Mouse (Mus musculus) lung, adult 10 weeks (tissue): ENCODE data around the gene Anks1b. TPM values are rescaled to one million over a fixed set of nuclear protein-coding genes. Genes with fewer than 3 reads are reported as not detected.

Source experiments
- polyA plus RNA-seq: library from polyadenylated mRNA; stranded (reverse); fragments of 350-450 nt; fragmentation: Illumina TruSeq; extraction: RNeasy Lipid Tissue Mini Kit (QIAGEN cat#74804); gene quantifications from one replicate; pipeline ENCODE4 v1.2.3, GENCODE M21; 2014; ENCODE audit warnings: low read depth, low replicate concordance; ENCODE audit not compliant: insufficient read depth

The Anks1b gene
- polyA plus RNA-seq, result 0.14 TPM

DNA sequence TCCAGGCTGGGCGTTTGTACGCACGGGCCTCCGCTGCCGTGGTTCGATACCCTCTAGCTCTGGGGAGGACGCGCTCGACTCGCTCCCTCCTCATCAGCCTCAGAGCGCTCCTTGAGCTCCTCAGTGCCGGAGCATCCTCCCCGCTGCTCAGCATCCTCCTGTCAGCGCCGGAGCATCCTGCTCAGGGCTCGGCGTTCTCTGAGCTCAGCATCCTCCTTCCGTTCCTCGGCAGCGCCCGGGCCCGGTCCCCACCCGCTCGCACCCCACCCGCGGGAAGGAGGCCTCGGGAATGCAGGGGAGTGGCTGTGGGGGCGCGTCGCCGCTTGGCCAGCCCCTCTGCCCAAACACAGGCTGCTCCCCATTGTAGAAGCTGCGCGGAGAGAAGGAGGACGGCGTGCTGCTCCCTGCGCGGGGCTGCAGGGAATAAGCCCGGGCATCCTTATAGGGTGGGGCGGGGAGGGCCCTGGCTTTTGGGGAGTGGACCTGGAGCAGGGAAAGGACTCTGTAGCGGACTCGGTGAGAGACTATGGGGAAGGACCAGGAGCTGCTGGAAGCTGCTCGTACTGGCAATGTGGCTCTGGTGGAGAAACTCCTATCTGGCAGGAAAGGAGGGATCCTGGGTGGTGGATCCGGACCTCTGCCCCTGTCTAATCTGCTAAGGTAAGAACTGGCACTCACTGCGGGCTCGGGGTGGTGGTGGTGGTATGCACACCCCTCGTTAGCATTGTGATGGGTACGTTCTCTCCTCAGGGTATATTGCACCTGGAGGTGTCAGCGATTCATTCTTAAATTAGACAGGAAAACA is at the start of gene Anks1b:
Gene Anks1b, plus strand, starts transcription at position 364 of the 805 bp plus-strand sequence.

Other genes starting within 250 kb of the Anks1b start
- gene Scyl2, start 187.2 kb upstream of the Anks1b start, polyA plus RNA-seq, result 11.1 TPM
- gene Actr6, start 141.2 kb upstream of the Anks1b start, polyA plus RNA-seq, result 11.1 TPM
- 10.5 TPM for gene Uhrf1bp1l, start 128.5 kb upstream of the Anks1b start, polyA plus RNA-seq